Mouse (Mus musculus) adrenal gland (tissue): Measurements from ENCODE around the gene Hist2h4.
"Not testable (repeated sequence)": the region's sequence is repeated elsewhere in the genome, so short reads cannot be mapped to it uniquely, and the experiment has no call there.

Experiments
- intact Hi-C: fragments of 180-260 bp; cut with DNase I; formaldehyde crosslinking; loops from one replicate; pipeline ENCODE4 v1.15.1; 2025

The Hist2h4 gene

GRCm38 (mm10) chr3:96247356-96248140 lies 15.6 kb downstream of the Hist2h4 start:
- intact Hi-C loops, result no loop called here

- intact Hi-C loops, result not testable (repeated sequence)
Observed at GRCm38 (mm10) chr3:96246427-96246856, 16.7 kb downstream of the Hist2h4 start, which contains the start of gene Hist2h3c1. Gene Hist2h3c1, plus strand, starts transcription at chr3:96246685.

GRCm38 (mm10) chr3:96246018-96246417 lies 17.1 kb downstream of the Hist2h4 start:
- intact Hi-C loops, result not testable (repeated sequence)

- intact Hi-C loops, result loop anchor here (2.0 kb wide), 1 partner anchor 24 kb away; the partner anchor contains the start of genes Hist2h2ac and Hist2h2be
Observed at GRCm38 (mm10) chr3:96245003-96245886, 17.9 kb downstream of the Hist2h4 start, which contains the start of gene Hist2h2aa1. Gene Hist2h2aa1, plus strand, starts transcription at chr3:96245497.

DNA sequence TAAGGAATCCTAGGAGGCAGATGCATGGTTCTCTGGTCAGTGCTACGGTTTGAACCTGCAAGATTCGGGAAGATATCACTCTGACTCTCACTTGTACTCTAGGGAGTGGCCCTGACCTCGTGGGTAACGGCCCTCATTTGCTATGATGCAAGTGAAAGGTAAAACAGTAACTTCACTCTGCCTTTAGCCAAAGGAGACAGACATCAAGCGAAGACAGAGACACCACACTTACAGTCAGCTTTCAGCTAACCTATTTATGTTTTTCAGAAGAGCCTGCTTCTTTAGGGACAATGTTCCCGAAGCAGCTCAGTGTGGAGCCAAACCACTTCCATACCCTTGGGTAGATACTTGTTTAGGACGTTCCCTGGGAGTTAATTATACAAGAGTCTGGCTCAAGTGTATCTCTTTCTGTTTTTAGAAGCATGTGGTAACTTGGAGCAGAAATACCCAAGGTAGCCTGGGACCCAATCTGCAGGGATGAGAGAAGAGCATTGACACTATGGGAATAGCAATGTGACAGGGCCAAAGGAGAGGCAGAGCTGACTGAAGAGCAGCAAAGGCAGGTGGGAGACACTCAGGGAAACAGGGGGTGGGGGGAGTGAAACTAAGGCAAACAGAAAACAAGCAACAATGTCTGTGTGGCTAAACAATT lies 19.1 kb downstream of the Hist2h4 start:
- intact Hi-C loops, result loop anchor here (2.0 kb wide), 1 partner anchor 23 kb away; the partner anchor contains the start of genes Hist2h2ac and Hist2h2be

DNA sequence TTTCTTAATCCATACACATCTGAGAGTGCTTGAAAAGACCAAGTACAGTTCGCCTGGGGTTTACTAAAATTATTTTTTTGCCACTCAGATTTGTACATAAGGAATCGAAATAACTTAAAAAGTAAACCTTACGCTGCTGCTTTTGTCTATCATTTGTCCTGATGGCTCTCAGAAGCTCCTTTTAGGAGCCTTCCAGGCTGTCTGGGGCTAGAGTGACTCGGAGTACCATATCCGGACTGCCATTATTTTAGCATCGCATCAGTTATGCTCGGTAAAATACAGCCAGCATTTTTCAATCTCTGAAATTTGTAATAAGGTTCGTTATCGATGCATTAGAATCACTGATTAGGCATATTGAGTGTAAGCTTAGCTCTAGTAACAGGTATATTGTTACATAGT lies 22.3 kb downstream of the Hist2h4 start:
- intact Hi-C loops, result no loop called here

- intact Hi-C loops, result not testable (repeated sequence)
Observed at GRCm38 (mm10) chr3:96239949-96240798, 22.9 kb downstream of the Hist2h4 start, which contains the start of gene Hist2h2aa2. Gene Hist2h2aa2, minus strand, starts transcription at chr3:96240276.

GRCm38 (mm10) chr3:96238954-96239793 lies 23.9 kb downstream of the Hist2h4 start, which contains the start of gene Hist2h3c2:
Gene Hist2h3c2, minus strand, starts transcription at chr3:96239127.
- intact Hi-C loops, result not testable (repeated sequence)

GRCm38 (mm10) chr3:96237904-96238511 lies 25.1 kb downstream of the Hist2h4 start:
- intact Hi-C loops, result no loop called here

DNA sequence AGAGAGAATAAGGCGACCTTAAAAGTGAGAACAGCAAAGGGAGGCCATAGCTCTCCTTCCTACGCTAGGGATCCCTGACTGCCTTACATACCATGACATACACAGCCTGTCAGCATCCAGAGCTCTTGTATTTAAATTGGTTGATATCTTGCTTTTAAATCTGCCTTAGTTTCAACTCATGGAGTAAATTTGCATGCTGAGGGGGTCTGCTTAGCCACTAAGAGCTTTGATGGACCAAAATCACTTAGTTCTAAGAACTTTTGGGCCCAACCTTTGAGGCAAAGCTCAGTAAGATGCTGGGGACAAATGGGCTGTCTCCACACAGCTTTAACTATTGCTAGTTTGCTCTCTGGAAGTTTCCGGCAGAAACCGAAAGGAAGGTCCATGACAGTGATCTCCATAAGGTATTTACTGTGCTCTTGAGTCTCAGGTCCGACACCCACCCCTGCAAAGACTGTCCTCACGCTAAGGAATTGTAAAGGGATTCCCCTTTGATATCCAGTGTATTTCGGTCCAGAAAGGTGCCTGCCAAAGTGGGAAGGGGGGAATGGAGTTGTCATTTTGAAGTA lies 25.7 kb downstream of the Hist2h4 start:
- intact Hi-C loops, result no loop called here

DNA sequence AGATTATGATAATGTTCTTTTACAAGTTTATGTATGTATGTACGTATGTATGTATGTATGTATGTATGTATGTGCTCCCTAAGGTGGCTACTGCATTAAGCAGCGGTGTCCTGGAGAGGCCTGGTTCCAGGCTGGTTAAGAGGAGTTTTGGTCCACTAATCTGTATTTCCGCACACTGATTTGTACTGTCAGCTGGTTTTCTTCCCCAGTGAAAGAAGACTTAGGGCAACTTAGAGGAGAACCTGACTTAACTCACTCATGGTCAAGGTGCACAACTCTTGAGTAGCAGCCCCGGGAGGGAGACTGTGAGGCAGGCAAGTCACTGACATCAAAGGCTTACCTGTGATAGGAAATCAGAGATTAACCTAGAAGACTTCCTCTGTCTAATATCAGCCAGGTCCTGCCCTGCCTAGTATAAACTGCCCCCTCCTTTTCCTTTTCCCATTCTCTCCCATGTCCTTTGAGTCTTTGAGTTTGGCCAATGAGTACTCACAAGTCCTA lies 26.2 kb downstream of the Hist2h4 start:
- intact Hi-C loops, result no loop called here

DNA sequence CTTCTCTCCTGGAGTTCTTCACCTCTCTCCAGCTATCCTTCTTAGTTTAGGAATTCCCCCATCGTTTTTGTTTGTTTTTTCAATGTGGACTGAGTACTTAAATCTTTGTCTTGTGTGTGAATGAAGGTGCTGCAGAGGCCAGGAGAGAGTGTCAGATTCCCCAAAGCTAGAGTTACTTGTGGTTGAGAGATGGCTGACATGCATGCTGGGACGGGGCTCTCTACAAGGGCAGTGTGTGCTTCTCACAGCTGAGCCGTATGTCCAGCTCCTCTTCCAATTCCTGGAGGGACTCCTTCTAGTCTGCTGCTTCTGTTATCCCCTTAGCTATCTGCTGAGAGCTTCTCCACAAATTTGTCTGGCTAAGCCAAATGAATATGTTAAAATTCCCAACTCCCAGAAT lies 27.3 kb downstream of the Hist2h4 start:
- intact Hi-C loops, result no loop called here

DNA sequence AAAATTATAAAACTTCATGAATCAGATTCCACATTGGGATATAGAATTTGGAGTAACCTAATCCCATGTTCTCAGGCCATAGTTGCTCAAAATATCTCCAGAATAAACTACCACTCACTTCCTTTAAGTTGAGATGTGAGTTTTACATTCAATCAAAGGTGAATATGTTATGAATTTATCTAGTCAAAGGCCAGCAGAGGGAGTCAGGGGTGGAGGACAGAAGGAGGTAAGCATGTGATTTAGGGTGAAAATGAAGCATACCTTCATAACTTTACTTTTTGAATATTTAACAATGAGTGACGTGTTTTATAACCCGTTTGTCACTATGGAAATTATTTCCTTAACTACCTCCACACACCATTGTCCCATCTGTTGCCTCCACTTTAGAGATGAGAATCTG lies 28.2 kb downstream of the Hist2h4 start:
- intact Hi-C loops, result no loop called here

GRCm38 (mm10) chr3:96231758-96232120 lies 31.4 kb downstream of the Hist2h4 start:
- intact Hi-C loops, result no loop called here

DNA sequence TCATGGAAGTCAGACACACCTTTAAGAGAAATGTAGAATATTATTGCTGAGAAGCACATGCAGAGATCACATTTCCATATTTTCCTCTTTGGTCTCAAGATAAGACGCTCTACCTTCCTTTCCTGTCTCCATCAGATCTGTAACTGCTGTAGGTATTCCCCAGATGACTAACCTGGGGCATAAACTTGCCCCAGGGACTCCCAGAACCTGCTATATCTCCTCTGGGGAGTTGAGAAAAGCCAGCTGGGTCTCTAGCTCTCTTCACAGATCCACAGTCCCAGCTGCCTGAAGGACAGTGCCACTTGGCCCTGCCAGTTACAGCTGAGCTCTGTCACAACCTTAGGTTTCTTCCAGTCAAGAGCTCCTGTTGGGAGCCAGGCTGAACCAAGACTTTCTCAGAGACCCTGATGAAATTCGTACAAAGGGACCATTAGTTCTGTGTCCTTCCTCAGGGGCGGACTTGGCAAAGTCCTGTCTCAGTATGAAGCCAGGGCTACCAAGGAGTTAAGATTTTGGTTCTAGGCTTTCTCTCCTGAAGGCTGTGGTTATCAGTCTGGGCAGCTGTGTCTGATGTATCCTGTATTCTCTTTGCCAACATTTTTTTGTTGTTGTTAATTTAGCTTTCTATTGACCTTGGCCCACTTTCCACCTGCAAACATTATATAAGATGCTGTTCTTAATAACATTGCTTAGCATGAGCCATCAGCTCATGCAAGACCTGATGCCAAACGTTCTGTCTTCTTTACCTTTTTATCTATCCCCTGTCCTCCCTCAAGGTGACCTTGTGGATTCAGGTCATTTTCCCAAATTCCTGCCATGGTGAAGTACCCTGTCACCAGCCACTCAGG lies 32.0 kb downstream of the Hist2h4 start:
- intact Hi-C loops, result no loop called here

GRCm38 (mm10) chr3:96230404-96230803 lies 32.7 kb downstream of the Hist2h4 start:
- intact Hi-C loops, result no loop called here

- intact Hi-C loops, result no loop called here
Observed at GRCm38 (mm10) chr3:96228828-96229227, 34.3 kb downstream of the Hist2h4 start.
